8 mouse cellular contexts compared by ENCODE assay signal in genomic region chr7:64141301-64142032, GRCm38 (mm10). TPM values are rescaled to one million over a fixed set of nuclear protein-coding genes. Genes with fewer than 3 reads are reported as not detected.
DNase-seq lines count a peak whose midpoint lies in the region; ATAC-seq lines count a peak whose summit lies in the region.

No protein-coding gene starts in this region.

- ATAC-seq in CD4-positive, CD25-positive, alpha-beta regulatory T cell, adult 4 months = peak; percentile 91
- peak; percentile 92 for ATAC-seq in inflammation-experienced regulatory T-cells, adult 6 months
- ATAC-seq in neutrophil, adult 5-6 weeks (ENCODE audit: extremely low read depth, insufficient number of reproducible peaks, low FRiP score, poor library complexity, severe bottlenecking) = peak; percentile 86

- peak; percentile 24 to 35 for DNase-seq in lung, adult 18-20 months
- no peak for DNase-seq in lung, postnatal 10 days
- DNase-seq in frontal cortex, postnatal 10 days (ENCODE audit: low spot score in 2 of 2) = no peak
- no peak for DNase-seq in frontal cortex, adult 2 months (ENCODE audit: extremely low spot score in 1 of 2, low spot score in 1 of 2)
- DNase-seq in adrenal gland, postnatal 36 days = no peak

RNA-seq across cellular contexts. Expression of gene Trpm1, which starts 12.2 kb away (rescaled TPM):
- polyA plus RNA-seq in CD4-positive, CD25-positive, alpha-beta regulatory T cell, adult 4 months (2017; shearing (Covaris generic)) = 1 to 10 TPM; 9.7 to 9.9 TPM
- polyA plus RNA-seq in inflammation-experienced regulatory T-cells, adult 6 months (2017; shearing (Covaris generic)) = 1 to 10 TPM; 1.5 to 5.2 (median 4.6) TPM
- 0.23 TPM in 1 of 2 replicates, not detected in the other for total RNA-seq in neutrophil, adult 5-6 weeks (2017)
- polyA plus RNA-seq in frontal cortex, adult 2 months (2012; rRNA removed) = 0.27 and 0.44 TPM in 2 replicates
- total RNA-seq in adrenal gland, postnatal 36 days (2021) = not detected

Comparison
In these comparisons a context has a peak if more than half of its experiments do, and no peak if none do; other contexts are left out.
1. DNase-seq: peak in lung, adult 18-20 months (2 of 2); none in lung, postnatal 10 days (single experiment), frontal cortex, postnatal 10 days (0 of 2), frontal cortex, adult 2 months (0 of 2) and adrenal gland, postnatal 36 days (0 of 2).
2. Peak in every context shown above with its lines, with median percentiles within 50 percentile points of each other: ATAC-seq.